Mouse (Mus musculus): ENCODE results near the gene Pex16. TPM values are rescaled to one million over a fixed set of nuclear protein-coding genes. Genes with fewer than 3 reads are reported as not detected.

Gene Pex16
- polyA plus RNA-seq, 1 experiment from 2014 or later, result 26.3 TPM

- Histone ChIP-seq H3K27me3 (replicated peaks; ENCODE audit: control insufficient read depth, insufficient read depth, low read length) (peaks cover 74% of the 10 kb centered on the region), H3K9ac (ENCODE audit: low read depth, low read length) (peak overlapping the region; percentile 28; the same call in 1 of the 2 replicates)
Measured at GRCm38 (mm10) chr2:92388891-92389641, 14.6 kb downstream of the Pex16 start.

DNA sequence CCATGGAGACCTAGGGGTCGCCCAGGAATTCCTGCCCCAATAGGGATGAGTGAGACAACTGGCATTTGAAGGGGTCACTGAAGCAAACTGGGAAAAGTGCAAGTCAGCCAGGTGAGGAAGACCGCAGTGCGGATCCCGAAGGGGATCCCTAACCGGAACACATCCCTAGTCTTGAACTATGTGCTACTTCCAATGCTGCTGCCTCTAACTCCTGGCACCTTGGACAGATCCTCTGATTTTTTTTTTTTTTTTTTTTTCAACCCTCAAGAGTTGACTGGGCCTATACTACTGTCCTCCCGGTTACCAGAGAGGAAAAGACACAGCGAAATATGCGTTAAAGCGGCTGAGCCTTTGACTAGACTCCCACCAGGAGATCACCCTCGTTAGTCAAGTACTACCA is 15.2 kb downstream of the Pex16 start:
- Histone ChIP-seq H3K27ac (ENCODE audit: low read depth, low read length) (no peak overlapping the region), H3K4me2 (peak overlapping the region; percentile 73), H3K27me3 (replicated peaks; ENCODE audit: control insufficient read depth, insufficient read depth, low read length) (peaks cover 80% of the 10 kb centered on the region), H3K4me3 (ENCODE audit: low read depth, low read length) (peak overlapping the region; percentile 59), H3K9me3 (ENCODE audit: control insufficient read depth, low read length) (no peaks in the 10 kb centered on the region), H3K36me3 (ENCODE audit: control insufficient read depth, insufficient read depth, low read length) (no peaks in the 10 kb centered on the region), H3K9ac (ENCODE audit: low read depth, low read length) (no peak overlapping the region), H3K4me1 (replicated peaks; ENCODE audit: control insufficient read depth, insufficient read depth, low read length) (peaks cover 22% of the 10 kb centered on the region)
- WGBS, result 12% methylated on average over 10 of the region's 10 CpGs
- ATAC-seq (replicated peaks; ENCODE audit: low FRiP score), result no peak
- no peak for DNase-seq (ENCODE audit: low spot score)

More at GRCm38 (mm10) chr2:92388891-92389641, 14.6 kb downstream of the Pex16 start:
- DNase-seq (ENCODE audit: low spot score) (peak; percentile 80), ATAC-seq (replicated peaks; ENCODE audit: low FRiP score) (peak; percentile 65)
- H3K27ac ChIP-seq (ENCODE audit: low read depth, low read length), result no peak overlapping the region
- WGBS, result 1% methylated on average over 62 of the region's 62 CpGs
- peak overlapping the region; percentile 73 for H3K4me2 ChIP-seq
- peak overlapping the region; percentile 59 for H3K4me3 ChIP-seq (ENCODE audit: low read depth, low read length)
- H3K9me3 ChIP-seq (ENCODE audit: control insufficient read depth, low read length), result no peaks in the 10 kb centered on the region
- H3K36me3 ChIP-seq (ENCODE audit: control insufficient read depth, insufficient read depth, low read length), result no peaks in the 10 kb centered on the region
- peaks cover 22% of the 10 kb centered on the region for H3K4me1 ChIP-seq (replicated peaks; ENCODE audit: control insufficient read depth, insufficient read depth, low read length)

DNA sequence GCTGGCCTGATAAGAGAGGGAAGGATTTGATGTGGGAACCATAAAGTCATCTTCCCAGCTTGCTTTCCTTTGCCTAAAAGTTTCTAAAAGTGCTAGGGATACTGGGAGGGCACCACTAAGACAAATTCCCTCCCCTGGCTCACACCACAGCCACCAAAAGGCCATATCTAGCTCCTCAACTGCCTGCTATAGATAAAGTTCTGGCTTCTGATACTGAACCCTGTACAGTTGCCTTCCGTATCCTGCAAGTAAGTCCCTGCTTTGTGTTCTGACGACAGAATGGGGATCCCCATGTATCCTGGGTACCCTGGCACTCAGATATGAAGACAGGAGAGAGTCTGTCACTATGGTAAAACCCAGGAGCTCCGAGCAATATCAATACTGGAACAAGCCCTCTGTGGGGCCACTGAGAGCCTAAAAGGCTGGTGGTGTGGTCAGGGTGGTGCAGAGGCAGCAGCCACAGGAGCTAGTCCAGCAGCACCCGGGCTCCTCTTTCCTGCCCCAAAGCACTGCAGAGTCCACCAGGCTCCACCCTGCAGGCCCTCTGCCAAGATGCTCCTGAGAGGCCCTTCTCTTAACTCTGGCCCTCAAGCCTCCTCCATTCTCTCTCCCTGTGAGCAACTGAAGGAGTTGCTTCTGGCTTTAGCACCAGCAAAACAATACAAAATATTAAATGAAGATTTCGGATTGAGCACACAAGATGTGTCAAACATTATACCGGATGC is 15.9 kb downstream of the Pex16 start:
- H3K4me3 ChIP-seq (ENCODE audit: low read depth, low read length), result no peak overlapping the region
- H3K27me3 ChIP-seq (replicated peaks; ENCODE audit: control insufficient read depth, insufficient read depth, low read length), result peaks cover 86% of the 10 kb centered on the region
- ATAC-seq (replicated peaks; ENCODE audit: low FRiP score) (no peak), DNase-seq (ENCODE audit: low spot score) (no peak)
- no peak overlapping the region for H3K9ac ChIP-seq (ENCODE audit: low read depth, low read length)
- no peak overlapping the region for H3K4me2 ChIP-seq
- H3K36me3 ChIP-seq (ENCODE audit: control insufficient read depth, insufficient read depth, low read length), result no peaks in the 10 kb centered on the region
- H3K9me3 ChIP-seq (ENCODE audit: control insufficient read depth, low read length), result no peaks in the 10 kb centered on the region
- 59% methylated on average over 6 of the region's 6 CpGs for WGBS
- H3K27ac ChIP-seq (ENCODE audit: low read depth, low read length), result no peak overlapping the region
- H3K4me1 ChIP-seq (replicated peaks; ENCODE audit: control insufficient read depth, insufficient read depth, low read length), result peaks cover 22% of the 10 kb centered on the region

- H3K36me3 ChIP-seq (ENCODE audit: control insufficient read depth, insufficient read depth, low read length), result no peaks in the 10 kb centered on the region
- ATAC-seq (replicated peaks; ENCODE audit: low FRiP score), result no peak
- peaks cover 22% of the 10 kb centered on the region for H3K4me1 ChIP-seq (replicated peaks; ENCODE audit: control insufficient read depth, insufficient read depth, low read length)
- peaks cover 89% of the 10 kb centered on the region for H3K27me3 ChIP-seq (replicated peaks; ENCODE audit: control insufficient read depth, insufficient read depth, low read length)
- H3K4me2 ChIP-seq, result no peak overlapping the region; the same call in 1 of the 2 replicates
- DNase-seq (ENCODE audit: low spot score), result no peak
- WGBS, result 81% methylated on average over 8 of the region's 8 CpGs
- H3K4me3 ChIP-seq (ENCODE audit: low read depth, low read length), result no peak overlapping the region
- H3K9ac ChIP-seq (ENCODE audit: low read depth, low read length), result no peak overlapping the region
- H3K27ac ChIP-seq (ENCODE audit: low read depth, low read length), result no peak overlapping the region
- H3K9me3 ChIP-seq (ENCODE audit: control insufficient read depth, low read length), result no peaks in the 10 kb centered on the region
Measured at GRCm38 (mm10) chr2:92391116-92391515, 16.6 kb downstream of the Pex16 start.

- peaks cover 22% of the 10 kb centered on the region for H3K4me1 ChIP-seq (replicated peaks; ENCODE audit: control insufficient read depth, insufficient read depth, low read length)
- 38% methylated on average over 11 of the region's 11 CpGs for WGBS
- peak overlapping the region; percentile 41 for H3K4me3 ChIP-seq (ENCODE audit: low read depth, low read length)
- no peaks in the 10 kb centered on the region for H3K36me3 ChIP-seq (ENCODE audit: control insufficient read depth, insufficient read depth, low read length)
- H3K4me2 ChIP-seq, result peak overlapping the region; percentile 65
- DNase-seq (ENCODE audit: low spot score), result no peak
- H3K9me3 ChIP-seq (ENCODE audit: control insufficient read depth, low read length), result no peaks in the 10 kb centered on the region
- H3K9ac ChIP-seq (ENCODE audit: low read depth, low read length), result peak overlapping the region; percentile 6; the same call in 1 of the 2 replicates
- ATAC-seq (replicated peaks; ENCODE audit: low FRiP score), result no peak
- peak overlapping the region; percentile 57 for H3K27ac ChIP-seq (ENCODE audit: low read depth, low read length)
- H3K27me3 ChIP-seq (replicated peaks; ENCODE audit: control insufficient read depth, insufficient read depth, low read length), result peaks cover 87% of the 10 kb centered on the region
Measured at GRCm38 (mm10) chr2:92391703-92392317, 17.3 kb downstream of the Pex16 start.

DNA sequence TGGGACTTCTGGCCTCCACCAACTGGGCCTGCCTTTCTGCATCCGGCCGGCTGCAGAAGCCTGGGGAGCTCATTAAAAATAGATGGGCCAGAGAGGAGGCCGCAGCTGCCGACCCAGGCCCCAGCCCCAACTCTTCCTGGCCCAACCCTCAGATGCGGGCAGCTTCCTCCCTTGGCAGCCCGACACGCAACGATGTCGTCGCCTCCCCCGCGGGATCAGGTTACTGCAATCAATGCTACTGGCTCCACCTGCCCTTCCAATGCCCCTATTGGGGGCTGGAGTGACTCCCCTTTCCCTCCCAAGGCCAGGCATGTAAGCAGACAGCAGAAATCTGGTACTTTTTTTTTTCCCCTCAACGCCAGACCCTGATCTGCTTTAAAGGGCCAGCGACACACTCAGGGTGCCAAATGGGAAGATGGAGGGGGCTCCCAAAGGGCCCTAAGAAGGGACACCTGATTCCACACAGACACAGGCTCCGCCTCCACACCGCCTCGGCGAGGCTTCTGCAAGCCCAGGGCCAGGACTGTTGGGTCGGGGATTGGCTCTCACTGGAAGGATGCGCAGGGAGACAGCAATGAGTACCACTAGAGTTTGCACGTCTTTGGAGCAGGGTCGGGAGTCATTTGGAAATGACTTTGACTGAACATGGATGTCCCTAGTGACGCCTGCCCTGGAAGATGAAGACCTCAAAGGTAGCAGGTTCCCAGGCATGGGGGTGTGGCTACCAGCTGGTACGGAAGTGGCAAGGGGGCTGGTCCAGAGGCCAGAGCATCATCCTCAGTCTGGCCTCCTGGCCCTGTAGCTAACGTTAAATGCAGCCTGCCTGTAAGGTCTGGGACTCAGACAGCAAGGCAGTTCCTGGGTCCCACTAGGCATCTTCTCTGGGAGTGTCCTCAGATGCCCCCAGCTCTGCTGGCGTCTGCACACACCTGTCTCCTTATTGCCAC is 18.1 kb downstream of the Pex16 start:
- no peaks in the 10 kb centered on the region for H3K9me3 ChIP-seq (ENCODE audit: control insufficient read depth, low read length)
- H3K36me3 ChIP-seq (ENCODE audit: control insufficient read depth, insufficient read depth, low read length), result no peaks in the 10 kb centered on the region
- H3K4me3 ChIP-seq (ENCODE audit: low read depth, low read length), result peak overlapping the region; percentile 41
- H3K4me2 ChIP-seq, result peak overlapping the region; percentile 65
- DNase-seq (ENCODE audit: low spot score) (peak; percentile 68), ATAC-seq (replicated peaks; ENCODE audit: low FRiP score) (no peak)
- H3K9ac ChIP-seq (ENCODE audit: low read depth, low read length), result peak overlapping the region; percentile 6; the same call in 1 of the 2 replicates
- peaks cover 81% of the 10 kb centered on the region for H3K27me3 ChIP-seq (replicated peaks; ENCODE audit: control insufficient read depth, insufficient read depth, low read length)
- WGBS, result 7% methylated on average over 26 of the region's 26 CpGs
- H3K4me1 ChIP-seq (replicated peaks; ENCODE audit: control insufficient read depth, insufficient read depth, low read length), result peaks cover 22% of the 10 kb centered on the region
- peak overlapping the region; percentile 57 for H3K27ac ChIP-seq (ENCODE audit: low read depth, low read length)

- Histone ChIP-seq H3K36me3 (ENCODE audit: control insufficient read depth, insufficient read depth, low read length) (no peaks in the 10 kb centered on the region), H3K9me3 (ENCODE audit: control insufficient read depth, low read length) (no peaks in the 10 kb centered on the region), H3K4me1 (replicated peaks; ENCODE audit: control insufficient read depth, insufficient read depth, low read length) (peaks cover 5% of the 10 kb centered on the region), H3K27me3 (replicated peaks; ENCODE audit: control insufficient read depth, insufficient read depth, low read length) (peaks cover 60% of the 10 kb centered on the region), H3K4me3 (ENCODE audit: low read depth, low read length) (no peak overlapping the region), H3K27ac (ENCODE audit: low read depth, low read length) (no peak overlapping the region), H3K9ac (ENCODE audit: low read depth, low read length) (no peak overlapping the region), H3K4me2 (no peak overlapping the region)
- ATAC-seq (replicated peaks; ENCODE audit: low FRiP score), result no peak
- WGBS, result 77% methylated on average over 3 of the region's 3 CpGs
- no peak for DNase-seq (ENCODE audit: low spot score)
Measured at GRCm38 (mm10) chr2:92395535-92395934, 21.1 kb downstream of the Pex16 start.

GRCm38 (mm10) chr2:92397436-92397835 is 23.0 kb downstream of the Pex16 start:
- Histone ChIP-seq H3K27ac (ENCODE audit: low read depth, low read length) (no peak overlapping the region), H3K9ac (ENCODE audit: low read depth, low read length) (no peak overlapping the region), H3K4me1 (replicated peaks; ENCODE audit: control insufficient read depth, insufficient read depth, low read length) (peaks cover 5% of the 10 kb centered on the region; the same call in 1 of the 2 replicates), H3K4me2 (no peak overlapping the region), H3K4me3 (ENCODE audit: low read depth, low read length) (no peak overlapping the region), H3K27me3 (replicated peaks; ENCODE audit: control insufficient read depth, insufficient read depth, low read length) (peaks cover 48% of the 10 kb centered on the region), H3K9me3 (ENCODE audit: control insufficient read depth, low read length) (no peaks in the 10 kb centered on the region), H3K36me3 (ENCODE audit: control insufficient read depth, insufficient read depth, low read length) (no peaks in the 10 kb centered on the region)
- no peak for DNase-seq (ENCODE audit: low spot score)
- WGBS, result 90% methylated on average over 1 of the region's 1 CpGs
- no peak for ATAC-seq (replicated peaks; ENCODE audit: low FRiP score)
